Mouse (Mus musculus) common myeloid progenitor, adult 5-6 weeks (primary cell): Measurements from ENCODE around the gene Chpf. TPM values are rescaled to one million over a fixed set of nuclear protein-coding genes. Genes with fewer than 3 reads are reported as not detected.

Source experiments
- ATAC-seq: replicated peaks from 2 replicates; pipeline ENCODE4 v1.8.0; 2016; ENCODE audit warnings: low read depth, mild to moderate bottlenecking, moderate TSS enrichment, inconsistent platforms; ENCODE audit not compliant: poor library complexity, severe bottlenecking
- total RNA-seq: library from RNA; stranded (forward); fragments of 200-1000, 187-1606 nt; gene quantifications from 2 replicates; pipeline ENCODE4 v1.2.3, GENCODE M21; 2017

The Chpf gene
- total RNA-seq, 1 experiment from 2014 or later = 2.1 TPM

- ATAC-seq = no peak
These were observed 22.8 kb upstream of the Chpf start for GRCm38 (mm10) chr1:75501905-75502304.

- ATAC-seq = no peak
These were observed 20.3 kb upstream of the Chpf start for GRCm38 (mm10) chr1:75499441-75499840.

GRCm38 (mm10) chr1:75498897-75499296 is 19.8 kb upstream of the Chpf start:
- ATAC-seq = no peak

GRCm38 (mm10) chr1:75494878-75495548 is 15.9 kb upstream of the Chpf start:
- peak; percentile 84 for ATAC-seq

- no peak for ATAC-seq
These were observed 13.6 kb upstream of the Chpf start for GRCm38 (mm10) chr1:75492579-75493170.

GRCm38 (mm10) chr1:75490785-75491551 is 11.9 kb upstream of the Chpf start:
- ATAC-seq = no peak

- peak; percentile 57 for ATAC-seq
These were observed 8.5 kb upstream of the Chpf start for GRCm38 (mm10) chr1:75487405-75488161.

- no peak for ATAC-seq
These were observed 7.9 kb upstream of the Chpf start for GRCm38 (mm10) chr1:75487040-75487404.

- peak; percentile 30 for ATAC-seq
These were observed 7.5 kb upstream of the Chpf start for GRCm38 (mm10) chr1:75486561-75486960.

GRCm38 (mm10) chr1:75480735-75481134 is 1.6 kb upstream of the Chpf start:
- no peak for ATAC-seq

- ATAC-seq = no peak
These were observed 929 bp upstream of the Chpf start for GRCm38 (mm10) chr1:75480036-75480435.

- no peak for ATAC-seq
These were observed 505 bp upstream of the Chpf start for GRCm38 (mm10) chr1:75479635-75479989.

GRCm38 (mm10) chr1:75478497-75478896 is 610 bp downstream of the Chpf start:
- no peak for ATAC-seq

- ATAC-seq = no peak
These were observed 1.2 kb downstream of the Chpf start for GRCm38 (mm10) chr1:75477966-75478290.

- peak; percentile 61 for ATAC-seq
These were observed 1.7 kb downstream of the Chpf start for GRCm38 (mm10) chr1:75477264-75477965.

GRCm38 (mm10) chr1:75476441-75476840 is 2.7 kb downstream of the Chpf start:
- ATAC-seq = no peak

- ATAC-seq = no peak
These were observed 9.8 kb downstream of the Chpf start for GRCm38 (mm10) chr1:75469287-75469825.

- peak; percentile 81 for ATAC-seq
These were observed 11.7 kb downstream of the Chpf start for GRCm38 (mm10) chr1:75467215-75467927.

- ATAC-seq = peak; percentile 28; the same call in 1 of the 2 replicates
These were observed 15.4 kb downstream of the Chpf start for GRCm38 (mm10) chr1:75463652-75464204.
